Mouse (Mus musculus) kidney, embryonic 16.5 days (tissue): ENCODE results near the gene Tax1bp3. TPM values are rescaled to one million over a fixed set of nuclear protein-coding genes. Genes with fewer than 3 reads are reported as not detected.

Experiments used
- ATAC-seq: fragments of 200-750 bp; cut with Nextera tagmentation; 2 replicates; pipeline ENCODE4 v1.8.0; 2017; ENCODE audit warnings: moderate TSS enrichment; ENCODE audit not compliant: low FRiP score, low TSS enrichment
- H3K27ac ChIP-seq: fragments of 300-500 bp; sonication (generic); 2 replicates; pipeline ENCODE4 v1.5.1; 2014; ENCODE audit warnings: low read length
- H3K27me3 ChIP-seq: fragments of 300-500 bp; sonication (generic); 2 replicates; pipeline ENCODE4 v1.6.1; 2014; ENCODE audit warnings: low read length, control low read depth, mixed read lengths; ENCODE audit not compliant: insufficient read depth
- H3K36me3 ChIP-seq: fragments of 300-500 bp; sonication (generic); 2 replicates; pipeline ENCODE4 v1.6.1; 2014; ENCODE audit warnings: low read length, control low read depth, mixed read lengths; ENCODE audit not compliant: insufficient read depth
- H3K4me1 ChIP-seq: fragments of 300-500 bp; sonication (generic); 2 replicates; pipeline ENCODE4 v1.6.1; 2014; ENCODE audit warnings: low read length, control low read depth, mixed read lengths; ENCODE audit not compliant: insufficient read depth
- H3K4me2 ChIP-seq: fragments of 300-500 bp; sonication (generic); replicated peaks from 2 replicates; pipeline ENCODE4 v1.6.1; 2014; ENCODE audit warnings: low read depth, low read length
- H3K4me3 ChIP-seq: fragments of 300-500 bp; sonication (generic); 2 replicates; pipeline ENCODE4 v1.5.1; 2014; ENCODE audit warnings: mild to moderate bottlenecking, low read length
- H3K9ac ChIP-seq: fragments of 300-500 bp; sonication (generic); replicated peaks from 2 replicates; pipeline ENCODE4 v1.6.1; 2014; ENCODE audit warnings: low read length
- H3K9me3 ChIP-seq: fragments of 300-500 bp; sonication (generic); 2 replicates; pipeline ENCODE4 v1.6.1; 2016; ENCODE audit warnings: low read length, control low read depth
- WGBS: fragments of 180-500 bp; shearing (Covaris S2); extraction: QIAGEN DNeasy Blood & Tissue Kit; methylation state at CpG from one replicate; pipeline ENCODE4 v1.1.7; 2014; 5-methylcytosine and 5-hydroxymethylcytosine counted together
- polyA plus RNA-seq: library from polyadenylated mRNA; unstranded; fragments of >200 nt; fragmentation: Nextera tagmentation; extraction: Ambion mirVana; gene quantifications from 2 replicates; pipeline ENCODE4 v1.2.1, GENCODE M21; 2015

Tax1bp3 gene
- 231 and 251 TPM in 2 replicates for polyA plus RNA-seq

DNA sequence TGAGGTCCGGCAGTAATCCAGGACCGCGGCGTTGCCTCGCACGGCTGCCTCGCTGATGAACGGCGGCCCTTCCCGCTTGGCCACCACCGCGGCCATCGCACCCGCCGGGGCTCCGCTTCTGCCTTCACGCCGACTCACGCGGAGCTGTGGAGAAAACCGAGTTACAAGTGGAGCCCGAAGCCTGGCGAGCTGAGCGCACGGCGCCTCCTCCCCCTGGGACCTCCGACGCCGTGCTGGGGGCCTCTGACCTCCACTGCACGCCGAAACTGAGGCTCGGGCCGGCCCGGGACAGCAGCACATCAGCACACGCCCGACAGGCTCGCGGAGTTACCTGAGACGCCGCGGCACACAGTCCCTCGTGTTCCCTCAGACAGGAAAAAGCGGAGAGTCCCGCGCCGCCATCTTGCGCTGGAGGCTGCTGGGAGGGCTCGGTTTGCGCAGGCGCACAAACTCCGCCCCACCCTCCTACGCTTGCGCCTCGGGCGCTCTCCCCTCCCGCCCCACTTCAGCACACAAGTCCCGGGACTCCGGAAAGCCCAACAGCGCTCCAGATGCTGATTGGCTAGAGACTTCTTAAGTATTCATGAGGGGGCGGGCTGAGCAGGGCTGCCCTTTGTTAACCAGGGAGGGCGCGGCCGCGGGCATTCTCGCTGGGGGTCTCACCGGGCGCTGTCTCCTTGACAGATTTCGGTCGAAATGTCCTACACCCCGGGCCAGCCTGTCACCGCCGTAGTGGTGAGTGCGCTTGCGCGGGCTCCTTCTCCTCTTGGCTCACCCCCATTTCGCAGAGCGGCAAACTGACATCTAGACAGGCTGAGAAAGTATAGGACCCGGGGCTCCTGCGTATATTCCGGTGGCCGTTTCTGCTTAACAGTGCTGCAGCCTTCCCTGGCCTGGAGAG, at the start of gene Tax1bp3, which contains the start of gene Emc6:
Tax1bp3 (plus strand) TSS at position 476 of the 901 bp plus-strand sequence.
Emc6 (minus strand) TSS at position 430 of the 901 bp plus-strand sequence.
- Histone ChIP-seq H3K9ac (peak within 1 kb of the TSS; percentile 88), H3K27ac (peak within 1 kb of the TSS; percentile 98), H3K36me3 (peaks cover 19% of the 10 kb centered on the region), H3K4me1 (peaks cover 39% of the 10 kb centered on the region), H3K27me3 (no peaks in the 10 kb centered on the region), H3K4me3 (peak within 1 kb of the TSS; percentile 84), H3K9me3 (no peaks in the 10 kb centered on the region), H3K4me2 (peak within 1 kb of the TSS; percentile 80)
- under 1% methylated on average over 79 of the region's 81 CpGs for WGBS
- peak; percentile 97 for ATAC-seq

DNA sequence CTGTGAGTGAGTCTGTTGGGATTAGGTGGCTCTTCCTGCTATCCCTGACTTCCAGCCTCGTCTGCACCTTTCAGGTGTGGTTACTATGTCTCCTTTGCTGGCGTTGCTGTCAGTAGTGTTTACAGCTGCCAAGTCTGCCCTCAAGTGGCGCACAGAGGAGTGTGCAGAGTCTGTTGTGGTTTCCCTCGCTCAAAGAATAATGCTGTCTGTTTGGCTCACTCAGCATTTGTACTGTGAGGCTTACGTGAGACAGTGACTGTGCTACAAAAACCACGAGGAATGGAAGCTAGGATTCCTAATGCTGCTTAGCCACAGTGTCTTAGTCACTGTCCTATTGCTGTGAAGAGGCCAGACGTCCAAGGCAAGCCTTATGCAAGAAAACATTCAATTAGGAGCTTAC, 45.9 kb upstream of the Tax1bp3 start:
- WGBS: 78% methylated on average over 7 of the region's 7 CpGs
- ATAC-seq: no peak
- Histone ChIP-seq H3K4me1 (peaks cover 18% of the 10 kb centered on the region), H3K27ac (no peak overlapping the region), H3K4me3 (no peak overlapping the region), H3K9ac (no peak overlapping the region), H3K9me3 (no peaks in the 10 kb centered on the region), H3K4me2 (no peak overlapping the region), H3K36me3 (peaks cover 34% of the 10 kb centered on the region), H3K27me3 (no peaks in the 10 kb centered on the region)

DNA sequence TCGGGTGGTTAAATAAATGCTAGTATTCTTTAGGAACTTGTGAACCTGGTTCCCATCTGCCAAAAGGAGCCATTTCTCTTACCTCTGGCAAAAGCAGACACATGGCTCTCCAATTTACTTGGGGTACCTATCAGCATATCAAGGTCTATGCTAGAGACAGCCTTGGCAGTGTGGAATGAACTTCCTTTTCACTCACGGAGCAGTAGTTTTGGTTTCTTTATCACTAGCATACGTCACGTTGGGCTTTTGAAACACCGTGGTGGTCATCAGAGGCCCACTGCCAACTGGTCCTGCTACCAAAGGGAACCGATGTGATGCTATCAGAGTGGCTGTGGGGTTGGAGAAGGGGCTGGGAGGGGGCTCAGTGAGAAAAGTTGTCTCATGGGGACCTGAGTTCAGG, 43.9 kb upstream of the Tax1bp3 start:
- ATAC-seq: no peak
- no peak overlapping the region for H3K4me2 ChIP-seq
- H3K27me3 ChIP-seq: no peaks in the 10 kb centered on the region
- H3K36me3 ChIP-seq: peaks cover 34% of the 10 kb centered on the region
- H3K4me1 ChIP-seq: peaks cover 32% of the 10 kb centered on the region
- WGBS: 95% methylated on average over 6 of the region's 6 CpGs
- no peak overlapping the region for H3K27ac ChIP-seq
- H3K9ac ChIP-seq: no peak overlapping the region
- H3K4me3 ChIP-seq: no peak overlapping the region
- no peaks in the 10 kb centered on the region for H3K9me3 ChIP-seq

DNA sequence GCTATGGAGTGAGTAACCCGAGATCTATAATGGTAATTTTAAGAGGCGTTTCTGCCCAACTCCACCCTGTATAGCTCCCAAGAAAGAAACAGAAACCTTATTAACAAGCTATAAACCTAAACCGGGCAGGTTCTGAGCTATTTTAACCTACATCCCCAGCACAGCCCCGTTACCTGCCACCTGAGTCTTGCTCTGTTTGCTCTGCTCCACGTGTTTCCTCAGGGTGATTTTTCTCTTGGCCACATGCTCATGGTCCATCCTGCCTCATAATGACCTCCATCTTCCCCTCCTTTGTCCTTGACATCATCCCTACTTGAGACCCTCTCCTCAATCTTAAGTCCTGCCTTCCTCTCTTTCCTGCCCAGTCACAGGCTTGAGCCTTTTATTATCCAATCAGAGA, 42.7 kb upstream of the Tax1bp3 start:
- WGBS: 76% methylated on average over 5 of the region's 5 CpGs
- Histone ChIP-seq H3K4me2 (peak overlapping the region; percentile 26), H3K27me3 (no peaks in the 10 kb centered on the region)

GRCm38 (mm10) chr11:73136587-73136986, 40.3 kb upstream of the Tax1bp3 start:
- Histone ChIP-seq H3K9me3 (no peaks in the 10 kb centered on the region), H3K4me1 (peaks cover 32% of the 10 kb centered on the region), H3K36me3 (peaks cover 24% of the 10 kb centered on the region), H3K4me2 (peak overlapping the region; percentile 67), H3K4me3 (peak overlapping the region; percentile 91), H3K27me3 (no peaks in the 10 kb centered on the region), H3K9ac (peak overlapping the region; percentile 70), H3K27ac (no peak overlapping the region)
- ATAC-seq: no peak
- WGBS: 55% methylated on average over 6 of the region's 6 CpGs

More for the DNA sequence above, 42.7 kb upstream of the Tax1bp3 start:
- peaks cover 32% of the 10 kb centered on the region for H3K4me1 ChIP-seq
- H3K27ac ChIP-seq: no peak overlapping the region
- H3K9ac ChIP-seq: 0 out of 2 replicates have a peak overlapping the region, but pooled peaks have one; percentile 3
- H3K9me3 ChIP-seq: no peaks in the 10 kb centered on the region
- no peak for ATAC-seq
- H3K36me3 ChIP-seq: peaks cover 34% of the 10 kb centered on the region
- H3K4me3 ChIP-seq: no peak overlapping the region; the same call in 1 of the 2 replicates

DNA sequence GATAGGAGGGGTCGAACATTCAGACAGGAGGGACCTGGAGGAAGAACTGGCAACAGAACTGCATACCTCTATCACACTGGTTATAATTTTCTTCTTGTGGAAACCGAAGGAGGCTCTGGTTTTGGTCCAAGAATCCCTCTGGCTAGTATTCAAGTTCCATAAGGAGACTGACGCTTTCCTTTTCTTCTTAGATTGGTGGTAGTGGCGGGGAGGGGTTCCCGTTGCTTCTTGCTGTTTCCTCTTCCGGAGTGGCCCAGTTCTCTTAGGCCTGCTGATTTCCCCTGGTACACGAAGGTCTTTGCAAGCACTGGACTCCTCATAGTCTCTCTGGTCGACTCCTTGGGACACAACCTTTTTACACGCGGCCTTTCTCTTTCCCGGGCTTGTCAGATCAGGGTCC, 39.8 kb upstream of the Tax1bp3 start:
- peaks cover 24% of the 10 kb centered on the region for H3K36me3 ChIP-seq
- no peaks in the 10 kb centered on the region for H3K27me3 ChIP-seq
- H3K9me3 ChIP-seq: no peaks in the 10 kb centered on the region
- peak overlapping the region; percentile 70 for H3K9ac ChIP-seq
- H3K27ac ChIP-seq: no peak overlapping the region
- H3K4me1 ChIP-seq: peaks cover 32% of the 10 kb centered on the region
- peak overlapping the region; percentile 67 for H3K4me2 ChIP-seq
- 22% methylated on average over 11 of the region's 11 CpGs for WGBS
- H3K4me3 ChIP-seq: peak overlapping the region; percentile 91
- ATAC-seq: 0 out of 2 replicates have a peak, but pooled peaks have one; percentile 21

DNA sequence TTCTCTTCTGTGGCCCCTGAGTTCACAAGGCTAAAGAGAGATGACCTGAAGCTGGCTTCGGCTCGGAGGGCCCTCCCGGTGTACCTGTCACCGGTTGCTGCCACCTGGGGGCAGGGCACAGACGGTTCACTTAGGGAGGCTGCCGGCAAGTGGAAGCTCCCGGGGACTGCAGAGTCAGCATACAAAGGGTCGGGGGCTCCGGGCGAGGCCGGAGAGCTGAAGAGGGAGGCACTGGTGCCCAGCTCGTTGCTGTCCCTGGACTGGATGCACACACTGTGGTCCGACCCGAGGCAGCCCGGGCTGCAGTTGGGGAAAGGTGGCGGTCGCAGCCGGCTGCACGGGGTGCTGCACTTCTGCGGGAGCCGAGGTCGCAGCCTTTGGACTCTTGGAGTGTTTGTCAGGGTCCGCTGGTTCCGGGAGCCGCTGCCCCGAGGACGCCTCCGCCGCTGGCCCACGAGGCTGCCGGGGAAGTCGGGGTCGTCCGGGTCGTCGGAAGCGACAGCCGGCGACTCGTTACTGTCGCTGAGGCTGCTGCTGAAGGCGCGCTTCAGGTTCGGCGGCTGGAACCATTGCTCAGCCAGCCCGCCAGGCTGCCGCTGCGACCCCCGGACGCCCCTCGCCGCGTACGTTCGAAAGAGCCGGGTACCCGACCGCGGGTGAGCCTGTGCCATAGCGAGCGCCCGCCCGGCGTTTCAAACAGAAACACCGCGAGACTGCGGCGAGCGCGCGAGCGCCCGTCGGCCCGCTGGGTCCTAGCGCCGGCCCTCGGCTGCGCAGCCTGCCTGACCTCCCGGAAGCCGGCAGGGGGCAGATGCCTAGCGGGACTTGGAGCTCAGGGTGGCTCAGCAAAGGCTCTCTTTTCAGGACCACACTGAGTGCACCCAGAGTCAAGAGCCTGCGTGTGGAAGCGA, 39.0 kb upstream of the Tax1bp3 start, which contains the start of gene Haspin:
Haspin (minus strand) TSS at position 704 of the 911 bp plus-strand sequence.
- Histone ChIP-seq H3K4me2 (peak within 1 kb of the TSS; percentile 67), H3K4me3 (peak within 1 kb of the TSS; percentile 91), H3K9me3 (no peaks in the 10 kb centered on the region), H3K36me3 (peaks cover 18% of the 10 kb centered on the region), H3K4me1 (peaks cover 32% of the 10 kb centered on the region), H3K27me3 (no peaks in the 10 kb centered on the region), H3K9ac (peak within 1 kb of the TSS; percentile 70), H3K27ac (no peak within 1 kb of the TSS; the same call in none of the 2 replicates)
- peak; percentile 95 for ATAC-seq
- WGBS: under 1% methylated on average over 81 of the region's 84 CpGs

DNA sequence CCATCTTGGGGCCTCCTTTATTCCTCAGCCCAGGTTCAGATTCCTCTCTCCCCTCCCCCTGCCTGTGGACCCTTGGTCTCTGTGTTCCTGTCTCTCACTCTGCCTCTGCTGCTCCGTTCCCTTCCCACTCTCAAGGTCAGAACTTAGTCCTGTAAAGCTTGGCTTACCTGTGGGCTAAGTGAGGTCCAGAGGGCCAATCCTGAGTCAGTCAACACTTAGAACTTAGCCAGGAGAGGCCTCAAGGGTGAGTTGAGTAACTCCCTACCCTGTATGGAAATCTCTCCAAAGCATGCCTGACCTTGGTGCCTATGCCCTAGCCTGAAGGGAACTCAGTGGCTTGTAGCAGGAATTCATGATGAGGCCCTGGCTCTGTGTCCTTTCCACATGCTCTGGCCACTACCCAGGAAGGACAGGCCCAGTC, 32.6 kb upstream of the Tax1bp3 start:
- Histone ChIP-seq H3K4me1 (no peaks in the 10 kb centered on the region), H3K4me2 (no peak overlapping the region), H3K9me3 (no peaks in the 10 kb centered on the region), H3K27ac (no peak overlapping the region), H3K27me3 (no peaks in the 10 kb centered on the region), H3K36me3 (no peaks in the 10 kb centered on the region), H3K4me3 (no peak overlapping the region), H3K9ac (no peak overlapping the region)
- ATAC-seq: no peak
- 69% methylated on average over 1 of the region's 1 CpGs for WGBS
